Mouse (Mus musculus) limb, embryonic 10.5 days (tissue): ENCODE measurements around the gene Lamtor5. TPM values are rescaled to one million over a fixed set of nuclear protein-coding genes. Genes with fewer than 3 reads are reported as not detected.

Experiments
- DNase-seq: peaks from one replicate; pipeline ENCODE4 v3.0.0-alpha.2; 2017; ENCODE audit warnings: low spot score
- H3K27ac ChIP-seq: fragments of 300-500 bp; sonication (generic); 2 replicates; pipeline ENCODE4 v1.5.1; 2016; ENCODE audit warnings: mild to moderate bottlenecking
- H3K27me3 ChIP-seq: fragments of 300-500 bp; sonication (generic); 2 replicates; pipeline ENCODE4 v1.6.1; 2016; ENCODE audit warnings: low read depth, mild to moderate bottlenecking; ENCODE audit not compliant: poor library complexity, severe bottlenecking
- H3K36me3 ChIP-seq: fragments of 300-500 bp; sonication (generic); 2 replicates; pipeline ENCODE4 v1.6.1; 2016; ENCODE audit warnings: mild to moderate bottlenecking, moderate library complexity
- H3K4me1 ChIP-seq: fragments of 300-500 bp; sonication (generic); 2 replicates; pipeline ENCODE4 v1.6.1; 2016
- H3K4me3 ChIP-seq: fragments of 300-500 bp; sonication (generic); 2 replicates; pipeline ENCODE4 v1.5.1; 2016; ENCODE audit warnings: mild to moderate bottlenecking, moderate library complexity
- H3K9me3 ChIP-seq: fragments of 300-500 bp; sonication (generic); replicated peaks from 2 replicates; pipeline ENCODE4 v1.6.1; 2016; ENCODE audit warnings: mild to moderate bottlenecking
- WGBS: fragments of 180-500 bp; shearing (Covaris S2); methylation state at CpG from one replicate; pipeline ENCODE4 v1.1.7; 2016; 5-methylcytosine and 5-hydroxymethylcytosine counted together
- polyA plus RNA-seq: library from polyadenylated mRNA; unstranded; fragments of >200 nt; fragmentation: Nextera tagmentation; extraction: Ambion mirVana; gene quantifications from 2 replicates; pipeline ENCODE4 v1.2.1, GENCODE M21; 2016

The Lamtor5 gene
- 174 and 179 TPM in 2 replicates for polyA plus RNA-seq

DNA sequence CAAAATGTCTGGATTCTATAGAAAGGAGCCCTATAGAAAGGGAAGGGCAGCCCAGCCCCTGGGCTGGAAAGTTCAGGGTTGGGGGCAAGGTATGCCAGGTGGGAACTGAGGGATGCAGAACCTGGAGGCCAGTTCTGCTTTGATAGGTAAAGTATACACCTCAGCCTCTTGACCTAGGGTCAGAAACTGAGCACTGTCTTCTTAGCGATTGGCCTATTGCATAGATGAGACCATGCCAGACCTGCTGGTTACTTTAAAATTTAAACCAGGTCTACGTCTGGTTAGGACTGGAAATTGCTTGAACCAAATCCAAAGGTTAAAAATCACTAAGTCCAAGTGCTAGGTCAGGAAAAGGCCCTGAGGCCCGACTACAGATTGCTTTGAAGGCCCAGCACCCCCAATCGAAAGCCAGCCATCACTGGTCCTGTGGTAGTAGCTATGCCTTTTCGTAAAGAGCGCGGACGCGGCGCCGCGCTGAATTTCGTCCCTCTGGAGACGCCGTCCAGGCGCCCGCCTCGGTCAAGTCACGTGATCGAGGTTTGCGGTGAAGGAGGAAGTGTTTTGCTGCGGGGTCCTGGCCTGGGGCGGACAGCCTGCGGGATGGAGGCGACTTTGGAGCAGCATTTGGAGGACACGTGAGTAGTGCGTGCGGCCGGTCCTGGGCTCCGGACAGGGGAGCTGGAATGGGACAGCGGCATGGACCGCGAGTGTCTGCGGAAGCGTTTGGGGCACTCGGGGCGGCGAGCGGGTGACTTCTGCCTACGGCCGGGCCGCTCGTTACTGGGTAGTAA lies at the start of gene Lamtor5:
TSS of gene Lamtor5 (plus strand) at position 380 of the 791 bp plus-strand sequence.
- Histone ChIP-seq H3K4me3 (peak within 1 kb of the TSS; percentile 85), H3K27ac (peak within 1 kb of the TSS; percentile 83), H3K4me1 (peaks cover 29% of the 10 kb centered on the region), H3K36me3 (peaks cover 18% of the 10 kb centered on the region), H3K27me3 (peaks cover 7% of the 10 kb centered on the region; the same call in 1 of the 2 replicates), H3K9me3 (no peaks in the 10 kb centered on the region)
- 3% methylated on average over 43 of the region's 43 CpGs for WGBS
- DNase-seq, result peak; percentile 94

DNA sequence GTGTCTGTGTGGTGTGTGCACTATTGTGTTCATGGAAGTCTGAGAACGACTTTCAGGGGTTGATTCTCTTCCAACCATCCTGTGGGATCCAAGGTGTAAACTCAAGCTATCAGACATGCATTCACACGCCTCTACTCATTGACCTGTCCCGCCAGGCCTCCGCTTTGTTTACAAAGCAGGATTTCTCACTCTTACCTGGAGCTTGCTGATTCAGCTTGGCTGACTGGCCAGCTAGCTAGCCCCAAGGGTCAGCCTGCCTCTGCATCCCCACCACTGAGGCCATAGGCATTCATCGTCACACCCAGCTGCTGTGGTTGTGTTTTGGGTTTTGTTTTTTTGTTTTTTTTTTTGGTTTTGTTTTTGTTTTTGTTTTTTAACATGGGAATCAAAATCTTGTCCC lies 49.4 kb upstream of the Lamtor5 start:
- 76% methylated on average over 5 of the region's 5 CpGs for WGBS

DNA sequence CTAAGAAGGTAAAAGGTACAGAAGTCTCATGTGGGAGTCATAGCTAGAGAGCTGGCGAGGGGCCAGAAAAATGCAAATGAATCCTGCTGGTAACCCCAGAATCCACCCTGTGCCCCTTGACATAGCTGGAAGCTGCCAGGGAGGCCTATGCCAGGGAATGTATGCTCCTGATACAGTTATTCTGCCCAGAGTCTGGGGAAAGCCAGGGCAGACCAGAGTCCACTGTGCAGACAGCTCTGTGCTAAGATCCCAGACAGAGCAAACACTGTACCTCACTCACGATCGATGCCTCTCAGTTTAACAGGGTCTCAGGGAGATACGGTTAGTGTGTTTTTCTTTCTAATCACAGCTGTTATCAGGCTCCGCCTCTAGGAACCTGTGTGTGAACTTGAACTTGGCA lies 48.8 kb upstream of the Lamtor5 start:
- H3K27ac ChIP-seq, result no peak overlapping the region
- no peaks in the 10 kb centered on the region for H3K27me3 ChIP-seq
- H3K36me3 ChIP-seq, result no peaks in the 10 kb centered on the region
- no peak for DNase-seq
- no peaks in the 10 kb centered on the region for H3K9me3 ChIP-seq
- no peak overlapping the region for H3K4me3 ChIP-seq
- H3K4me1 ChIP-seq, result no peaks in the 10 kb centered on the region
- whole genome bisulfite sequencing, result 75% methylated on average over 5 of the region's 5 CpGs

More for the DNA sequence above, 49.4 kb upstream of the Lamtor5 start:
- Histone ChIP-seq H3K9me3 (no peaks in the 10 kb centered on the region), H3K27ac (no peak overlapping the region), H3K4me1 (no peaks in the 10 kb centered on the region), H3K36me3 (no peaks in the 10 kb centered on the region), H3K4me3 (no peak overlapping the region), H3K27me3 (no peaks in the 10 kb centered on the region)
- no peak for DNase-seq

DNA sequence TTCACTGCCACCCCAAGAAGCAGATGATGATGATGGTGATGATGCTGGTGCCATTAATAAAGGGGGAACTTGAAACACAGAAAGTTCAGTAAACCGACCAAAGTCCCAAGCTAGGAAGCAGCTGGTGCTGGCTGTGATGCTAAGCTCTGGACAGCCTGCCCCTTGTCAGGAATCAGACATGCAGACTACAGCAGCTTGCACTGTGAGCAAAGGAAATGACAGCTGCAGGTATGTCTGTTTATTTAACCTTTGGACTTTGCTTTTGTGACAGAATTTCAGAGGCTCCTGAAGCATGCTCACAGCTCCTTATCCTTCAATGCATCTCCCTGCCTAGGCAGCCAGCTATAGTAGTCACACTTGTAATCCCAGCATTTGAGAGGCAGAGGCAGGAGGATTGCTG lies 48.1 kb upstream of the Lamtor5 start, which contains the start of gene A630076J17Rik:
TSS of gene A630076J17Rik (plus strand) at position 88 of the 400 bp plus-strand sequence.
- Histone ChIP-seq H3K4me1 (no peaks in the 10 kb centered on the region), H3K27me3 (no peaks in the 10 kb centered on the region), H3K9me3 (no peaks in the 10 kb centered on the region), H3K27ac (no peak within 1 kb of the TSS), H3K36me3 (no peaks in the 10 kb centered on the region), H3K4me3 (no peak within 1 kb of the TSS)
- WGBS, result 52% methylated on average over 1 of the region's 1 CpGs
- DNase-seq, result no peak

DNA sequence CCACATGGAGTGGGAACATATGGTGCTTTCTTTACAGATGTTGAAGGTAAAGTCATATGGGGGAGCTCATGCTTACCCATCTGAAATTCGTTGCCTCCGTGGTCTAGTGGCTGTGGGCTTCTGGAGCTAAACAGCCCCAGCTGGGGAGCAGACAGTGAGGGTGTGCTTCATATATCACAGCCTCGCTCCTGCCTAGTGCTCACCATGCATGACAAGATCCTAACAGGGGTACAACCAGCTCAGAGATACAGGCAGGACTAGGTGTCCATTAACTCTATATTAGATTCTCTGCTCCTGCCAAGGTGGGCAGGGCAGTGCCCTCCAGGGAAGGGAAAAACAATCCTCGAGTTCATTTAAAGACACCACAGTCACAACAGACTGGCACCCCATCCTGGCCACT lies 47.5 kb upstream of the Lamtor5 start:
- Histone ChIP-seq H3K36me3 (no peaks in the 10 kb centered on the region), H3K4me3 (no peak overlapping the region), H3K27me3 (no peaks in the 10 kb centered on the region), H3K4me1 (no peaks in the 10 kb centered on the region), H3K27ac (no peak overlapping the region), H3K9me3 (no peaks in the 10 kb centered on the region)
- WGBS, result 65% methylated on average over 4 of the region's 4 CpGs
- DNase-seq, result no peak

DNA sequence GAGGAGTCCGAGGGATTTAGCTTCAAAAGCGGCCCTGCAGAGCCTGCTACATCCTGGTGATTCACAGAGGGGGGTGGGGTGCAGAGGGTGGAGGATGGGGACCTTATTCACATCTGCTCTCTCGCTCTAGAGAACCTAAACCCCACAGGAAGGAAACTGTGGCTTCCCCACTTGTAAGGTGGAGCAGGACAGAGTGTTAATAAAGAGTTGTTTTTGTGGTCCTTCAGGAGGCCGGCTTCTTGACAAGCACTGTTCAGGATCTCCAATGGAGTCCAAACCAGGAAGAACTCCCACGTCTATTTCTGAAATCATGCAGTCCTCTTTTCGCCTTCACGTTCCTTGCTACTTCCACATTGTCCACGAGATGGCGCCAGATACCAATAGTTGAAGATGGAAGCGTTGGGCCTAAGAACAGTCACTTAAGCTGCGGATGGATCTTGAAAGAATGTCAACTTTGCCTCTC lies 45.3 kb upstream of the Lamtor5 start:
- Histone ChIP-seq H3K27ac (no peak overlapping the region), H3K4me3 (no peak overlapping the region), H3K27me3 (no peaks in the 10 kb centered on the region), H3K9me3 (no peaks in the 10 kb centered on the region), H3K36me3 (no peaks in the 10 kb centered on the region), H3K4me1 (peaks cover 5% of the 10 kb centered on the region; the same call in 1 of the 2 replicates)
- WGBS, result 12% methylated on average over 11 of the region's 11 CpGs
- peak; percentile 85 for DNase-seq

DNA sequence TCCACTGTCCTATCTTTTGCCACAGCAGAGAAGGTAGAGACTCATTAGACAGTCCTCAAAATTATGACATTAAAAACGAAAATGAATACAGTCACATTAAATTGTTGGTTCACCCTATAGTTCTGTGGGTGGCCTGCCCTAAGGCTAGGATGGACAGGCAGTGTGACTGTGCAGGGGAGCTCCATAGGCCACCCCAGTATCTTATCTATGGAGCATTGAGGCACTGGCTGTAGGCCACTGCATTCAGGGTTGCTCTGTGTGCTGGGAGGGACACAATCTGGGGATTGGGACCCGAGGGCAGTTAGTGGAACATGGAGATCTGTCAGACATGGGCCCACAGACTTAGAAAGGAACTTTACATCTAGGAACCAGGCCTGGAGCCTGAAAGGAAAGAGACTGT lies 44.7 kb upstream of the Lamtor5 start:
- Histone ChIP-seq H3K9me3 (no peaks in the 10 kb centered on the region), H3K27ac (no peak overlapping the region), H3K36me3 (no peaks in the 10 kb centered on the region), H3K4me3 (no peak overlapping the region), H3K4me1 (peaks cover 6% of the 10 kb centered on the region; the same call in 1 of the 2 replicates), H3K27me3 (no peaks in the 10 kb centered on the region)
- no peak for DNase-seq
- WGBS, result 33% methylated on average over 2 of the region's 2 CpGs

DNA sequence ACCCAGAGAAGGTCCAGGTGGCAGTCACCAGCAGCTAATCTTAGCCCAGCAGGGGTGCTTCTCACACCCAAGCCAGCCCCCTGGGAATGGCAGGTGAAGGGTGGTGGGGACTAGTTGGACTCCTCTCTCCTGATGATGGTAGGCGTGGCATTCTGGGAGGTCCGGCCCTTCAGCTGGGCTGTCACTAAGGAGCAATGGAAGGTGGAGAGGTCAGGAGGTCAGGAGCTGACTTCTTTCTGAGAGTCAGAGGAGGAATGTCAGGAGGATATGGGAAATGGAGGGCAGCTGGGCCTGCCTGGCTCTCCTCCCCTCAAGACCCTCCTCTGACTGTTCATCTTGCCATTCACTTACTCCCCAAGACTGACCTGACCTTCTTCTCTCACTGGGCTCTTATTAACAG lies 40.6 kb upstream of the Lamtor5 start:
- H3K4me3 ChIP-seq, result no peak overlapping the region
- no peak for DNase-seq
- no peaks in the 10 kb centered on the region for H3K9me3 ChIP-seq
- H3K27me3 ChIP-seq, result no peaks in the 10 kb centered on the region
- WGBS, result 24% methylated on average over 2 of the region's 2 CpGs
- H3K4me1 ChIP-seq, result peaks cover 6% of the 10 kb centered on the region; the same call in 1 of the 2 replicates
- no peak overlapping the region for H3K27ac ChIP-seq
- H3K36me3 ChIP-seq, result no peaks in the 10 kb centered on the region

DNA sequence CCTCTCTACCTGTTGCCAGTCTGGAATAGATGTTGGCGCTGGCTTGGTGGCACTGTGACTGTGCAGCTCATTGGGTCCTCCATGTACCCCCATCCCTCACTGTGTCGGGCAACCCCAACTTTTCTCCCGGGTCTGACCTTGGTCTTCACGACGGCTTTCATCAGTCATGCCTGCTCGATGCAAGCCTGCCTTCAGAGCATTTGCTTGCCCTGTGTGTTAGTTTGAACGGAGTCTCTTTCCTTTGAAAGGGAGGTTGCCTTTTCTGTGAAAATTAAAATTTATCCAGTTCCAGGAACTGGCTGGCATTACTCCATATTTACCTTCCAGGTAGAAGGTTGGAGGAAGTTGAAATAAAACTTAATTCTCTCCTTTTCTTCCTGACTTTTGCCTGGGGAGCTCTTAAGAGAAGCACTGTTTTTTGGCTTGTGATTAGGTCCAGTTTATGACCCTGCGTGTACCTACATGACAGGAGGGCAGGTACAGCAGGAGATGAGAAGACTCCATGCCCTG lies 40.1 kb upstream of the Lamtor5 start:
- H3K27me3 ChIP-seq, result no peaks in the 10 kb centered on the region
- DNase-seq, result no peak
- no peaks in the 10 kb centered on the region for H3K9me3 ChIP-seq
- H3K27ac ChIP-seq, result no peak overlapping the region
- peaks cover 6% of the 10 kb centered on the region; the same call in 1 of the 2 replicates for H3K4me1 ChIP-seq
- H3K4me3 ChIP-seq, result no peak overlapping the region
- 81% methylated on average over 8 of the region's 8 CpGs for WGBS
- H3K36me3 ChIP-seq, result no peaks in the 10 kb centered on the region

DNA sequence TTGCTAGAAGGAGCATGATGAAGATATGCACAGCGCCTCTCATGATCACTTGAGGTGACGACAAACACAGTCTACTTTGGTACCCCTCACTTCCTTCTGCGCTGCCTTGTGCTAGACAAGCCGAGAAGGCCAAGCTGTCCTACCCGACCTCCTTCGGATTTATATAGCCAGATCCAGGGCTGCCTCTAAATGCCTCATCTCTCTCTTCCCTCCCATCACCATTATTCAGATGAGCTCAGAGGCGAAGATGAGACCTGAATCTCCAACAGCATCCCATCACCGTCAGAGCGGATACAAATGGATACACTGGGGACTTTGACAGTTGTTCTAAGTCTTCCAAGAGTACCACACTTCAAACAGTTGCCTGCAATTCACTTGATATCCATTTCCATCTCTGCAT lies 39.1 kb upstream of the Lamtor5 start, which contains the start of gene Prok1:
TSS of gene Prok1 (minus strand) at position 101 of the 400 bp plus-strand sequence.
- 93% methylated on average over 9 of the region's 9 CpGs for WGBS

DNA sequence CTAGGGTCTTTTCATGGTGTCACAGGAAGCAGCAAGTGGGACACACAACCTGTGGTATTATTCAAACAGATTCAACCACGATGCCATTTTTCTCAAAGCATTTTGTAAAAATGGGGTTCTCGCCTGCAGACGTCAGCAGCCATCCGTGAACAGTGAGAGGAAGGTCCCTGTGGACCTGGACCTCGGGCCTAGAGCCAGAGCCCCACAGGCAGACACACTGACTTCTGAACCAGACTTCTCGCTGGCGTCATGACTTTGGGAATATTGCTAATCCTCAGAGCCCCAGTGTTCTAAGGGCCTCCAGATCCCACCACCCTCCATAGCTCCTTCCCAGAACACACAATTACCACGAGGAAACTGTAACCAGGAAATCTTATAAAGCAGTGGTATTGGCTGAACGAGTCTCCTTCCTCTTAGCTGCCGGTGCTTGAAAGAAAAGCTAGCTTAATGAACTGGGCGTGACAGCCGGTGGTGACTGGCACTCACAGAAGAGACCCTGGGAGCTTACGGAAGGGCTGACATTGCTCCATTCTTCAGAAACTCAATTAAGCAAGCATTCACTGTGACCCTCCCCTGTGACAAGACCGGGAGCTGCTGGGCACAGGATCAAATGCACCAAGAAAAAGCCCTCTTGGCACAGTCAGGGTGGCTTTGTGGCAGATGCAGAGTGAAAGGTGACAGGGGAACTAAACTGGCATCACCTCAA lies 37.1 kb upstream of the Lamtor5 start:
- H3K4me1 ChIP-seq, result peaks cover 6% of the 10 kb centered on the region; the same call in 1 of the 2 replicates
- WGBS, result 63% methylated on average over 14 of the region's 14 CpGs
- H3K27me3 ChIP-seq, result no peaks in the 10 kb centered on the region
- no peaks in the 10 kb centered on the region for H3K9me3 ChIP-seq
- no peak overlapping the region for H3K27ac ChIP-seq
- no peaks in the 10 kb centered on the region for H3K36me3 ChIP-seq
- no peak overlapping the region for H3K4me3 ChIP-seq
- DNase-seq, result no peak

More for the DNA sequence above, 39.1 kb upstream of the Lamtor5 start, which contains the start of gene Prok1:
- DNase-seq, result no peak
- no peak within 1 kb of the TSS for H3K4me3 ChIP-seq
- H3K9me3 ChIP-seq, result no peaks in the 10 kb centered on the region
- no peaks in the 10 kb centered on the region for H3K27me3 ChIP-seq
- H3K4me1 ChIP-seq, result peaks cover 6% of the 10 kb centered on the region; the same call in 1 of the 2 replicates
- H3K27ac ChIP-seq, result no peak within 1 kb of the TSS
- no peaks in the 10 kb centered on the region for H3K36me3 ChIP-seq

DNA sequence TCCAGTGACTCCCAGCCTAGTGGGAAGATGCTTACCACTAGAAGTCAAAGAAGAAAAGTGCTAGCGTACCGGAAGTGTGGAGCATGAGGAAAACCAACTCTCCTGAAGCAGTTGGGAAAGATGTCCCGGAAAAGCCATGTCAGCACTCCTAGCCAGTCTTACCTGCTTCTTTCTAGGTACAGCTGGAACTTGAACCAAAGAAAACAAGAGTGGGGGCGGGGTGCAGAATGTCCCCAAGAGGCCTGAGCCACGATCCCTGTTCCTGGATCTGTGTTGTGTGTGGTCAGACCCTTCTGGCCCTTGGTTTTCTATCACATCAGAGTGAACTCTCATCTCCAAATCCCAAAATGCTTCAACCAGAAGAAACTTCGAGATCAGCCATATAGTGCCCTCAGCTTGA lies 31.8 kb upstream of the Lamtor5 start:
- H3K36me3 ChIP-seq, result no peaks in the 10 kb centered on the region
- no peak overlapping the region for H3K27ac ChIP-seq

DNA sequence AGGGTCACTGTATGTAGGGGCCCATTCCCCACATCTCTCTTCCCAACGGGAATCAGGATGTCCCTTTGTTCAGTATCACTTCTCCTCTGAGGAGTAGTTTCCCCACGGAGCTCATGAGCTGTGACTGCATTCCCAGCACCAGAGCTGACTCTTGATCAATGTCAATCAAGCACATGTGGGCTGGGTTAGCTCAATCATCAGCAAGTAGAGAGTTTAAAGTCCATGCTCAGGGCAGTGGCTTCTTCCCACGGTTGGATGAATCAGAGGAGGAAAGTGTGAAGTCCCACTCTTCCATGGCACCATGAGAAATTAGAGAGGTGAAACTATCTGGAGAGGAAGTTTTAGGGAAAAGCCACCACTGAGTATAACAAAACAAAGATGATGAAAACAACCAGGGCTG lies 29.6 kb upstream of the Lamtor5 start:
- Histone ChIP-seq H3K36me3 (no peaks in the 10 kb centered on the region), H3K27ac (no peak overlapping the region), H3K4me1 (no peaks in the 10 kb centered on the region), H3K9me3 (no peaks in the 10 kb centered on the region), H3K27me3 (no peaks in the 10 kb centered on the region), H3K4me3 (no peak overlapping the region)
- DNase-seq, result no peak
- WGBS, result 61% methylated on average over 3 of the region's 3 CpGs

More for the DNA sequence above, 31.8 kb upstream of the Lamtor5 start:
- Histone ChIP-seq H3K4me1 (no peaks in the 10 kb centered on the region), H3K9me3 (no peaks in the 10 kb centered on the region), H3K27me3 (no peaks in the 10 kb centered on the region), H3K4me3 (no peak overlapping the region)
- WGBS, result 88% methylated on average over 6 of the region's 6 CpGs
- DNase-seq, result no peak
